Mouse (Mus musculus) ZHBTc4 (cell line): Measurements from ENCODE around the gene Uap1l1.
A peak's percentile ranks its signal among the peaks of the same experiment; 100 is the strongest.

ENCODE experiments used
- DNase-seq: peaks from one replicate; pipeline ENCODE4 v3.0.0-alpha.2; 2011; ENCODE audit warnings: low read depth, low spot score

Gene Uap1l1

DNA sequence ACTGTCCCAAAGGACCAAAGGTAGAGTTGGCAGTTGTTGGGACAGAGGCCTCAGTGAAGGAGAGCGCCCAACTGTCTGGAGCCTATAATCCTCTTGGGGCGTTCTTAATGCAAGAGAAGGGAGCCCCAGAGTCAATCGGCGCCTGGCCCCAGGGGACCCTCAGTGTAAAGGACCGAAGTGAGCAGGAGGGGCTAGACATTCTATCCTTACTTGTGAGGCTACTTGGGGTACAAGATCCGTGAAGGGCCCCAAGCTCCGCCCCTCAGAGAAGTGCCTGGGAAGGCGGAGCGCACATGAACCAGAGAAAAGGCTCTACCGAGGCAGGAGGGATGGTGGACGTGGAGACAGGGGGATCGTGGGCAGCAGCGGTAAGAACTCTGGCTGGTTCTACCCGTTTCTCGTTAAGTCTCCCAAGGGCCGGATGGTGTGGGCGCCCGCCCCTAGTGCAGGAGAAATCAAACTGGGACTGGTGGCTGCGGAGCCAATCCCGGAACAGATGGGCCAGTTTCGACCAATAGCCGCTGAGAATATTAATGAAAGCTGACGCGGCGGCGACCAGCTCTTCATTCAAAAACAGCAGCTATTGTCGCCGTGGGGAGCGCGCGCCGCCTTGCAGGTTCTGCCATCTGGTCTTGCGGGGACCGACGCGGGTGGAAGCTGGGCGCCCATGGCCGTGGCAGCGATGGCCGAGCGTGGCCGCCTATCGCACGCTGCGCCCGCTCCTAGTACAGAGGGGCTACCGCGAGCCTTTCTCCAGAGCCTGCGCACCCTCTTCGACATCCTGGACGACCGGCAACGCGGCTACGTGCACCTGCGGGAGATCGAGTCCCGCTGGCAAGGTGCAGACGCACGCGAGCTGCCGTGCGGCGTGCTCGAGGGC lies 6.5 kb upstream of the Uap1l1 start, which contains the start of gene Sapcd2:
TSS of gene Sapcd2 (plus strand) at position 558 of the 880 bp plus-strand sequence.
- DNase-seq = peak; percentile 95

DNA sequence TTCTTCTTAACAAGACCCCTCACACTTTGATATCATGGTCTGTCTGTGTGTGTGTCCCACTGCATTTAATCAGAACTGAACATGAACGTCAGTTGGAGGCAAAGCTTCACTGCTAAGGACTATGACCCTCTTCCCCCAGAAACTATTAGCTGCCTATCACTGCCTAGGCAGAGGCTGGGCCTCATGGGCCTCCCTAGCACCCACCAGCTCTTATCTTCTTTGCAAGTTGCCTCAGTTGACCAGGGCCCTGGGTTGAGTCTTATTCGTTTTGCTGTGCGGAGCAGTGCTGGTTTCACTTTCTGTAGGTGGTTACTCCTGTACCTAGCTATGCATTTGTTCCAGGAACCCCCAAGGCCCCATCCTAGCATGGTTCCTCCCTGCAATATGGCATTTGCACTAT lies 4.5 kb upstream of the Uap1l1 start:
- no peak for DNase-seq

DNA sequence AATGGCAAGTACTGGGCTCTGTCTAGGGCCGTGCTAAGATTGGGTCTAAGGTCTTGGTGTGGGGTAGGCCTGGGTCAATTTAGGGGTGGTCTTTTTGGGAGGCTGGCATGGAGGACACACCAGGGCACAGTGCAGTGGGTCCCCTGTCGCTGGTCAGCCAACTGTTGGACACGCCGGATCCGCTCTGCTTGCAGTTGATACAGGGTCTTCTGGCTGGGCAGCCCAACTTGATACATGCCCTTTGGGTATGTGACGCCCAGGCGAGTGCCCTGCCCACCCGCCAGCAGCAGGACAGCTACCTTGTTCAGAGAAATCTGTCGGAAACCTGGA lies 756 bp downstream of the Uap1l1 start:
- DNase-seq = no peak

DNA sequence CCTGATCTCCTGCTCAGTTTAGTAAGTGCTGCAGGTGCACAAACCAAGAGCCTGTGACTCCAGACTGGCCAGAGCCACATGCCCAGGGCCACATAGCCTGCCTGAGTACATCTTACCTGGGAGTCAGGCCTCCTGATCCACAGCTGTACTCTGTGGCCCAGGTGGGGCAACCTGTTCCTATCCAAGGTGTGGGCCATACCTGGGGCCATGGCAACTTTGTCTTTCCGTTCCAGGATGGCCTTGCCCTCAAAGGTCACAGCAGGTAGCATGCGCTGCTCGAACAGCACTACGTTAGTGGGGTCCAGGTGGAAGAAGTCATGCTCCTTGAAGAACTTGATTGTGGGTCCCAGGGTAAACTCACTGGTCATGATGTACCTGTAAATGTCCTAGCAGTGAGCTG lies 1.2 kb downstream of the Uap1l1 start:
- no peak for DNase-seq

DNA sequence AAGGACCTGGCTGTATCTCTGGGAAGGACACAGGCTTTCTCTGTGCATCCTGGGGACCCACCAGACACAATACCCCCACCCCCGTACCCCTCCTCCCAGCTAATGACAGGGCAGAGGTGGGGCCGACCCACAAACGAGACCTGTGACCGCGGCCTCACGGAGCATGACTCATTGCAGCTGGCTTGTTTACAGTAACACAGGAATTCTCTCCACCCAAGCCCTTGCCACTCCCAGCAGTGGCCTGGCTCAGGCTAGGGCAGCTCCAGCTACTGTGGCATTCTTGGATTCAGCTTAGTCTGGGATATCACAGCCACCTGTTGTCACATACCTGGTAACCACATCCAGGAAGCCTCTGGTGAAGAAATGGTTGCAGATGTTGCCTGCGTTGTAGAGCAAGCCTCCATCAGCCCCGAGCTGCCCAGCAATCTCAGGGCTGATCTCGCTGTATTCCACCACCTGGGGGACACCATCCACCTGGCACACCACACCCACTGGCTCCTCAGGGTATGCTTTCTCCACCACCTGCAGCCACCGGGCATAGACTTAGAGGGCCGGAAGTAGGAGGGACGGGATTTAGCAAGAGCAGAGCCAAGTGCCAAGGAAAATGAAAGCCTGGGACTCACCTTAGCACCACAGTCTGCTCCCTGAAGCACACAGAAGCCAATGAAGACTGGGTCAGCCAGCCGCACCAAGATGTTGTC lies 1.9 kb downstream of the Uap1l1 start:
- DNase-seq = no peak

DNA sequence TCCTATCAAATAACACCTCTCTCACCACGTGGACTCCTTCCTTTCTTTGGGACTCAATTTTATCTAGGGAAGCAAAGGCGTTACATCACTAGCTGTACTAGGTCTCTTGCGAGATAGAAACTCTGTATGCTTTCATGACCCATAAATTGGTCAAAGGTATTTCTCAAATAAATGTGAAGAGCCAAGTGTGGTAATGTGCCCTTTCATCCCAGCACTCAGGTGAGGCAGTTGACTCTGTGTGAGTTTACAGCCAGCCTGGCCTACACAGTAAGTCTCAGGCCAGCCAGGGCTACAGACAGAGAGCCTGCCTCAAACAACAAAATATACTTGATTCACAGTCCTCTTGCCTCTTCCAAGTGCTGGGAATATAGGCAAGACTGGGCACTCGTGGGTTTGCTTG lies 5.6 kb downstream of the Uap1l1 start:
- DNase-seq = no peak

DNA sequence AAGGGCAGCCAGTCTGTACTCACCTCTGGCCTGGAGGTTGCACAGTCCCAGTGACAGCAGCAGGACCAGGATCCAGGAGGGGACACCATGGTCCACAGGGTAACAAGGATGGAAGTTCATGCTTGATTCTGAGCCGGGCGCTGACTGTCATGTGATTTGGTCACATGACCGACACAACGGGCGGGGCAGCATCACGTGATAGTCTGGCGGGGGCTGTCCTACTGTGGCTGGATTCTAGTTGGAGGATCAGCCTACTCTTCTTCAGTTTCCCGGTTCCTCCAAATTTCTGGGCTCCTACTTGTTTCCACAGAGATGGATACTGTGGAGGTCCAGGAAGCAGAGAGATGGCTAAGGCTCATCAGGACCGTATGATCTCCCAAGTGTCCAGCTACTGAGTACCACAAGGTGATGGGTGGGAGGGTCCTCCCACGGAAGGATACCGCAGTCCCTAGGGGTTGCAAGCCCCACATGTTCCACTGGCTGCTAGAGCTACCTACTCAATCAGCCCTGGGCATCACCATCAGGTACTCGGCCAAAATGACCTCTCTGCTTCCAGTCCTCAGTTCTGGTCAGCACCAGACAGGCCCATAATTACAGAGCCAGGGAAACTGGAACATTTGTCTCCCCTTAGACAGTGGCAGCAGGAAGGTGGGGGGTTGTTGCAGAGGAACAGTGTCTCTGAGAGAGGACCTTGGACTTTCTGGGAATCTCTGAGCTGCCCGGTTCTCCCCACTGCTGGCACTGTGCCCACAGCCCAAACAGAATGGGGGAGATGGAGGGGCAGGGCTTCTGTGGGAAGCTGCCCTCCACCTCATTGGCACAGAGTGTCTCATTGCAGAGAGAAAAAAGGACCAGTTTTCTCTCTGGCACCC lies 9.0 kb downstream of the Uap1l1 start, which contains the start of gene Dpp7:
TSS of gene Dpp7 (minus strand) at position 152 of the 872 bp plus-strand sequence.
- DNase-seq = peak; percentile 96

DNA sequence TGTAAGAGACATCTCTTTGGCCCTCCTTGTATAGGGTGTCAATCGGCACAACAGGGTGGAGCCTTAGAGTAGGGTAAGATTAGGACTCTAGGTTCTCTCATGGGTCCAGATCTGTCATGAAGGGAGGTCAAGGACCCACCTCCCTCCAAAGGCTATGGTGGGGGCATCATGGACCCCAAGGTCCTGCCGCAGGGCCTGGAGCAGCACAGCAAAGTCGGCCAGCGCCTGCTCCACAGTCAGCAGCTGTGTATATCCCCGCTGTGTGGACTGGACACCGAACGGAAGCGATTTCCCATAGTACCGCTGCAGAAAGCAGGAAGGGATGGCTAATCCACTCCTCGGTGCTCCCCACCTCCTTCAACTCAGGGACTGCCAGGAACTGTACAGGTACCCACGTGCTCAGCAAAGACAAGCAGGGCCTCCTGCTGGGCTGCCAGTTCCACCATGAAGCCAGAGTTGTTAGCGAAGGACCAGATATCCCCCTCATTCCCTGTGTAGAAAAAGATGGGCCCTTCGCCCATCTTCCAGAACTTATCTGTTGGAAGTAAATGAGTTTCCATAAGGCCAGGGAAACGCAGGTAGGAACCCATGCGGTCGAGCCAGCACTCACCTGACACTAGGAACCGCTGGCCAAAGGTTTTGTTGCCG lies 9.9 kb downstream of the Uap1l1 start:
- DNase-seq = no peak

DNA sequence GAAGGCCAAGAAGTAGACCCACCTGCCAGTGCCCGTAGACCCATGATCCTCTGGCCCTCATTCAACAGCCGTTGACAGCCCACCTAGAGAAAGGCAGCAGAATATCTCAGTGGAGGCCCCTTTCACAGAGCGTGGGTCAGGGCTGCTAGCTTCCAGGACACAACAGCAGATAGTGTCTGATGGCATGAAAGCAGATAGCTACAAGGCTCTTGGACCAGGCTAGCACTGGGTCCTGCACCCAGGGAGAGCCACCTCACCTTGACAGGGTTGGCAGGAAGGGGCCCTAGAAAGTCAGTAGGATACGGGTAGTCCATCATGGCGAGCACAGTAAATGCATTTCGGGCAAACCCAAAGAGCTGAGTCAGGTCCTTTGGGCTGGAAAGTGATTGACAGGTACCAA lies 11.3 kb downstream of the Uap1l1 start:
- DNase-seq = no peak

DNA sequence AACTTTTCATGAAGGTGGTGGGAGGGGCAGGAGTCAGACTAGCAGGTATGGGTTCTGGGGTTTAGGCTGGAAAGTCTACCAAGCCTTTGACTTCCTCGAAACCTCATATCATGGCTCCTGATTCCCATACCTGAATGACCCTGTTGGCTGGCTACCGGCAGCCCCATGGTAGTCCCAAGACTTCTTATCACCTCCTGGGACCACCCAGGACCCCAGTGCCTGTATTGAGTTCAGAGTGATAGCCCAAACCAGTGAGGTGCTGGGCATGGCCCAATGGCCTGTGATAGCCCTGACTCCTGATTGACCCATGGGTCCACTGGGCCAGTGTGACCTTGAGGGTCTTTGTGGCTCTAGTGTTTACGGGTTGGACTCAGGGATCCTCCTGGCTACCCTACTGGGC lies 14.8 kb downstream of the Uap1l1 start:
- no peak for DNase-seq

DNA sequence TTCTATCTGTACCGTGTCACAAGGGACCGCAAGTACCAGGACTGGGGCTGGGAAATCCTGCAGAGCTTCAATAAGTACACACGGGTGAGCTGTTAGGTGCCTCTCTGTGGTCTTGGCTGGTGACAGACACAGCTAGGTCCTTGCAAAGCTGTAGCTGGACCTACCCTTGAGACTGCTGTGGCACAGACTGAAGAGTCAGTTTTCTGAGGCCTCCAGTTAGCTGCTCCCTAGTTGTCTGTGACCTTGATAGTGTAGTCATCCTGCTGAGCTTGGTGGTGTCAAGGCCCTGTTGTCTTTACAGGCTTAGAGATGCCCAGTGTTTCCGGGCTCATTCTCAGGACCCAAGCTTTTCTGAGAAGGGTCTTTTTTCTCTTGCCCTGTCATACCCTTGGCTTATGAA lies 16.0 kb downstream of the Uap1l1 start:
- no peak for DNase-seq

DNA sequence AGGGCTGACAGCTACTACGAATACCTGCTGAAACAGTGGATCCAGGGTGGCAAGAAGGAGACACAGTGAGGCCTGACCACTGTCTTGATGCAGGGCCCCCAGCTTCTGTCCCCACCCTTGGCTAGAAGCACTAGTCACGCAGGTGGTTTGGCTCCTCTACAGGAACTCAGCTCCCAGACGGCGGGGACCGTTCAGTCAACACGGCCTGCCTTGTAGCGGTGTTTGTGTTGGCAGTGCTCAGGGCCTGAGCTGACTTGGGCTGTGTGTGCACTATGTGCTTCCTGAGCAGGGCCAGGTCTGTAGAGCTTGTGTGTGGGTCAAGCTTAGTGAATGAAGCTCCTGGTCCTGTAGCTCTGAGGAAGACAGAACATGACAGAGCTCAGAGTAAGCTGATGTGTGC lies 17.3 kb downstream of the Uap1l1 start:
- no peak for DNase-seq

DNA sequence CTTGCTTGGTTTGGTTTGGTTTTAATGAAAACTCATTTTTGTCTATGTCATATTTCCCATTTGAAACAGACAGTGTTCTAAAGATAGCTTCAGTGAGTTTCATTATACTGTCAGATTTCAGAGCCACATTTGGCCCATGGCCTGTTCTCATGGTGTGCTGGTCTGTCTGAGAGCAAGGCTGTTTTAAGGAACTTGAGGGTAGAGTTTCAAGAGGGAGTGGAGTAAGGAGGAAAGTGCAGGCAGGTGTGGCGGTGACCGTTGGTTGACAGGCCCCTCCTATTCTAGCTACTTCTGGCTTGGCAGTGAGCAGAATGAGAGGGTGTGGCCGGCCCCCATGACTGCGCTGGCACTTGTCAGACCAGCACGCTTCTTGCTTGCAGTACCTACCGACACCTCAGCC lies 27.2 kb downstream of the Uap1l1 start:
- DNase-seq = no peak

DNA sequence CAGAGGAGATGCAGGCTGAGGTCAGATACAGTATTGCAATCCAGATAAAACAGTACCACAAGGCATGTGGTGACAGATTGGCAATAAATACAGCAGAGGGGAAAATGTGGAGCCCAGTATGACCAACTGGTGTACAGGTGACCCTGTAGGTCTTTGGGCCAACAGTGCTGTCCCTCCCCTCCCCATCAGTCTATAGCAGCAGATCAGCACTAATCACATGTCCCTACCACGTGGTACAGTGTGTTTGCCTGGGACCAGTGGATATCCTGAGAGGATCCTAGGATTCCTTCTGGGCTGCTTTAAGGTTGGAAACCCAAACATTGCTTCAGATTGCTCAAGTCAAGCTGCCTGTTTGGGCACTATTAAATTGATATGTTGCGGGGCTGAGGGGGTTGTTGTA lies 31.9 kb downstream of the Uap1l1 start:
- no peak for DNase-seq

DNA sequence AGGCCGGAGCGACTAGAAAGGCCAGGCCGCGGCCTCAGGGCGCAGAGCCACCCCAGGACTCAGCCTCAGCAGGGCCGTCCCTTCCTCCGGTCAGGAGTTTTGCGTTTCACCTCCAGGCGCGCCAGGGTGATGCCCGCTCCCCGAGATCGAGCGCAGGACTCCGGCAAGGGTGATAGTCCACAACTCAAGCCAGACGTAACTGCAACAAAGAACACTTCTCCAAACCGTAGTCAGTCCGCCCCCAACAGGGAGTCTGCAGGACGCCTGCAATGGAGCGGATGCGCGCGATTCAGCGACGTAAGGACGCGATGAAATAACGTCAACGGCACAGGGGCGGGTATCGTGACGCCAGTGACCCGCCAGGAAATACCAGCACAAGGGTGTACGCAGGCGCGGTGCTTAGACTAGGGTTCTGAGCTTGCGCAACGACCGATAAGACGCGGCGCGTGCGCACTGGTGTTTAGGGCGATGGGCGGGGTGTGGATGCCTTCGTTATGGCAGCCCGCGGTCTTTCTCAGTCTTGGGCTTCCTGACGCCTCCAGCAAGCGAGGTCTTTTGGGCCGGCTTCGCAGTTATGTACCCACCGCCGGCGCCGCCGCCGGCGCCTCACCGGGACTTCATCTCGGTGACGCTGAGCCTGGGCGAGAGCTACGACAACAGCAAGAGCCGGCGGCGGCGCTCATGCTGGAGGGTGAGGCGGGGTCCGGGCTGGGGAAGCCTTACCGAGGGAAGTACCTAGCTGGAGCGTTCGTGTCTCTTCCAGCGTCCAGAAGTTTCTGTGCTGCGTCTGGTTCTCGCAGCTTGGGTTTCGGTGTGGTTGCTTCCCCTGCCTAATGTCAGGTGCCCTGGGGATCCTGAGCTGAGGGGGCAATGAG lies 33.0 kb downstream of the Uap1l1 start, which contains the start of gene Man1b1:
TSS of gene Man1b1 (plus strand) at position 53 of the 875 bp plus-strand sequence.
- peak; percentile 100 for DNase-seq

DNA sequence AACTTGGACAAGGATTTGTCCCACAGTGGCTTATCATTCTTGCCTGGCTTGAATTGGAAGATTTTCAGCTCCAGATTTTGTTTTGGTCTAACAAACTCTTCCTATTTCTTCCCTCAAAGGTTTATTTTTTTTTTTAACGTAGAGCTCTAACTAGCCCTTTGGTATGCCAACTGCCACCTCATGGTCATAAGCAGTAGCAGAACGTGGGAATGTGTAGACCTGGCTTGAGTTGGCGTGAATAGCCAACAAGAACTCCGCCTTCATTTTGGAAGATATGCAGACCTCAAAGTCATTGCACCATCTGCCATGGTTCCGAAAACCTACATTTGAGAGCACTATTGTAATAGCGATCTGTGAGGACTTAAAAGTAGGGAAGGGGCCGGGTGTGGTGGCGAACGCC lies 34.0 kb downstream of the Uap1l1 start:
- peak; percentile 36 for DNase-seq

DNA sequence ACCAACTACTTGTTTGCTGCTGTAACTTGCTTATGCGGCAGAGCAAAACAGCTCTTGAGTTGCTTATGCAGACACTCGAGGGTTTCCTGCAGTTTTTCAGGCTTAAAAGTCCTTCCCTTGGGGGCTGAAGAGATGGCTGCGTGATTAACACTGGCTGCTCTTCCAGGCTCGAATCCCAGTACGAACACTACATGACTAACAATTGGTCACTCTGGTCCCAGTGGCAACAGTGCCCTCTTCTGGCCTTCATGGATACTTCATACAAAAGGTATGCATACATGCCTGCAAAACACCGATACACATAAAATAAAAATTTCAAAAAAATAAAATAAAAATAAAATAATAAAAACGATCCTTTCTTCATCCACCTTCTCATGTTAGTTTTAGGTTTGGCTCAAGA lies 37.0 kb downstream of the Uap1l1 start:
- DNase-seq = peak; percentile 83

DNA sequence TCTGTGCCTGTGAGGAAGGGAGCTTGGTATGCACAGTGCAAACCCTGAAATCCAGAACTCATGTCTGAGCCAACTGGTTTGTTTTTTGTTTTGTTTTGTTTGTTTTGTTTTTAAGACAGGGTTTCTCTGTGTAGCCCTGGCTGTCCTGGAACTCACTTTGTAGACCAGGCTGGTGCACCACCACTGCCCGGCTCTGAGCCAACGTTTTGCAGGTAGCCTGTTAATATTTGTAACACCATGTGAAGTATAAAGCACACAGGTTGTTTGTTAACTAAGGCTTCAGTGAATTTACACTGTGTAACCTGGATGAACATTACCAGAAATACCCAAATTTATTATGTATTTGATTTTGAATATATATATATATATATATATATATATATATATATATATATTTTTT lies 39.4 kb downstream of the Uap1l1 start:
- DNase-seq = no peak

DNA sequence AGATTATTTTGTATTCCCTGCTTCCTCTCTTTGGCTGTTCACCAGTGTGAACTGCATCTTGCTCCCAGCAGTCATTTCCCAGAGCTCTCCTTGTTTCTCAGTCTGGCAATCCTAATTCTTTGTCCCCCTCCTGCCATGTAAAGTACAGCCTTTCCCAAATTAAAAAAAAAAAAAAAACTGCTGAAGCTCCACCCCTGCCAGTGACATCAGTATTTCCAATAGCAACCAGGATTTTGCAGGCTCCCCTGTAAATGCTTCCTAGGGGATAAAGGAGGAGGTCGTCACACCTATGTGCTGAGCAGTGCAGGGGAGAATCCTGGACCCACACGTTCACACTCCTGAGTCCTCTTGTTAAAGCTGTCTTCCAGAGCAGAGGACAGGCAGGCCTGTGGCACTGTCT lies 45.4 kb downstream of the Uap1l1 start:
- no peak for DNase-seq

DNA sequence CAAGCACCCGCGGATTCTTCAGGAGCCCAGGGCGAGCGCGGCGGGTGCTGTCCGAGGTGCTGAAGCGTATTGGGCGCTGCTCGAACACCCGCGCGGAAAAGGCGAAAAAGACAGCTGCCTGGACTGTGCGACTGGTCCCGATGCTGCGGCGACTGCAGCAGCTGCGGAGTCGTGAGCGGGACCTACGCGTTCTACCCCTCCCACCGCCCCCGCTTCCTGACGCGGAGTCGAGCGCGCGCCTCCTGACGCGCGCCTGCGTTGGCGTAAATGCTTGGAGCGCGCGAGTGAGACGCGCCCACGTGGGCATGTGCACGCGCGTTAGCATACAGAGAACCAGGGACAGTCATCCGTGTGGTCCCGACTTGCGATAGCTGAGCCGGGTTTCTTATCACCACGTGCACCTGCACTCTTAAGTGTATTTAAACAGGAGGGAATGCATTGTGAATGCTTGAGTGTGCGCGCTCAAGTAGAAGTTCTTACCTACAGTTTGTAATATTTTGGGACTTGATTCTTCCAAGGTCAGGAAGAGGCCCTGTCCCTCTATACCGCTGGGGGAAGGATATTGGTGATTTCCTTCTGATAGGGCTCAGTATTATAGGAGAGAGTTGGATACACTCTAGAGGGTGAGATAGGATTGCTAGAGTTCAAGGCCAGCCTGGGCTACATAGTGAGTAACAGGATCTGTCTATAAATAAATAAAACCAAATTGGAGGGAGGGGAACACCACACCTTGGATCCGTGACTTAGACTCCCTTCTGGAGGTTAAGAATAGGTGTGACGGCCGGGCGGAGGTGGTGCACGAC lies 46.3 kb downstream of the Uap1l1 start, which contains the start of gene Grin1:
TSS of gene Grin1 (minus strand) at position 217 of the 803 bp plus-strand sequence.
- DNase-seq = peak; percentile 92
